Mouse (Mus musculus) MEL (cell line): ENCODE results near the gene Vps9d1. TPM values are rescaled to one million over a fixed set of nuclear protein-coding genes. Genes with fewer than 3 reads are reported as not detected.

Experiments
- DNase-seq: peaks from one replicate; pipeline ENCODE4 v3.0.0; 2011; ENCODE audit warnings: low read depth, low spot score
- H3K27ac ChIP-seq: 2 replicates; pipeline ENCODE4 v1.5.1; 2012; ENCODE audit warnings: low read depth, mild to moderate bottlenecking, control low read depth, low read length, moderate library complexity; ENCODE audit not compliant: control insufficient read depth
- H3K27me3 ChIP-seq, 2 experiments: fragments of 150-350 bp in 1 of 2; sonication (generic) in 1 of 2; 2 replicates each; pipeline ENCODE4 v1.6.1; 2012; ENCODE audit warnings: low read length in 2 of 2, mild to moderate bottlenecking in 2 of 2, improper control_type of control experiment in 1 of 2, moderate library complexity in 1 of 2; ENCODE audit not compliant: insufficient read depth in 2 of 2, control insufficient read depth in 1 of 2
- H3K36me3 ChIP-seq, 2 experiments: 2 replicates each; pipeline ENCODE4 v1.6.1; 2012 to 2014; ENCODE audit warnings: low read length in 2 of 2, improper control_type of control experiment in 1 of 2, inconsistent platforms in 1 of 2, mild to moderate bottlenecking in 1 of 2; ENCODE audit not compliant: insufficient read depth in 2 of 2, control insufficient read depth in 1 of 2
- H3K4me1 ChIP-seq, 2 experiments: fragments of 150-350 bp in 1 of 2; sonication (generic) in 1 of 2; 2 replicates each; pipeline ENCODE4 v1.6.1; 2012; ENCODE audit warnings: low read length in 2 of 2, improper control_type of control experiment in 1 of 2, mild to moderate bottlenecking in 1 of 2; ENCODE audit not compliant: insufficient read depth in 2 of 2, control insufficient read depth in 1 of 2
- H3K4me3 ChIP-seq, 2 experiments: fragments of 150-350 bp in 1 of 2; sonication (generic) in 1 of 2; 2 replicates each; pipeline ENCODE4 v1.5.1; 2012; ENCODE audit warnings: low read depth in 2 of 2, low read length in 2 of 2, mild to moderate bottlenecking in 2 of 2, moderate library complexity in 2 of 2, control low read depth in 1 of 2, improper control_type of control experiment in 1 of 2; ENCODE audit not compliant: control insufficient read depth in 1 of 2, insufficient read depth in 1 of 2
- H3K79me2 ChIP-seq: 2 replicates; pipeline ENCODE4 v1.6.1; 2012; ENCODE audit warnings: mild to moderate bottlenecking, low read length, moderate library complexity; ENCODE audit not compliant: control insufficient read depth, poor library complexity, insufficient read depth
- H3K9ac ChIP-seq: 2 replicates; pipeline ENCODE4 v1.6.1; 2012; ENCODE audit warnings: low read depth, mild to moderate bottlenecking, control low read depth, low read length, moderate library complexity; ENCODE audit not compliant: control insufficient read depth, poor library complexity, severe bottlenecking
- H3K9me3 ChIP-seq: fragments of 150-350 bp; sonication (generic); replicated peaks from 2 replicates; pipeline ENCODE4 v1.6.1; 2012; ENCODE audit warnings: mild to moderate bottlenecking, low read length, improper control_type of control experiment, moderate library complexity; ENCODE audit not compliant: insufficient read depth
- CHD1 ChIP-seq: IDR thresholded peaks from 2 replicates; pipeline ENCODE4 v1.6.1; 2012; ENCODE audit warnings: low read depth, mild to moderate bottlenecking, inconsistent platforms, low read length, improper control_type of control experiment
- CHD2 ChIP-seq: IDR thresholded peaks from 2 replicates; pipeline ENCODE4 v1.6.1; 2011; ENCODE audit warnings: low read length, improper control_type of control experiment
- CTCF ChIP-seq, 3 experiments: IDR thresholded peaks in 2 of 3; conservative IDR thresholded peaks in 1 of 3; 2 replicates each; pipeline ENCODE4 v1.5.1; 2011 to 2012; ENCODE audit warnings: low read length in 3 of 3, low read depth in 2 of 3, mild to moderate bottlenecking in 2 of 3, improper control_type of control experiment in 1 of 3, inconsistent platforms in 1 of 3, mixed read lengths in 1 of 3, moderate library complexity in 1 of 3; ENCODE audit not compliant: control insufficient read depth in 1 of 3, insufficient read depth in 1 of 3, poor library complexity in 1 of 3, severe bottlenecking in 1 of 3
- E2F4 ChIP-seq: IDR thresholded peaks from 2 replicates; pipeline ENCODE4 v1.6.1; 2011; ENCODE audit warnings: low read depth, low read length, improper control_type of control experiment, borderline replicate concordance
- ETS1 ChIP-seq: IDR thresholded peaks from 2 replicates; pipeline ENCODE4 v1.6.1; 2012; ENCODE audit warnings: low read depth, mild to moderate bottlenecking, inconsistent platforms, low read length, improper control_type of control experiment, moderate library complexity
- GABPA ChIP-seq: IDR thresholded peaks from 2 replicates; pipeline ENCODE4 v1.6.1; 2012; ENCODE audit warnings: low read depth, mild to moderate bottlenecking, inconsistent platforms, low read length, improper control_type of control experiment, moderate library complexity
- HCFC1 ChIP-seq: IDR thresholded peaks from 2 replicates; pipeline ENCODE4 v1.6.1; 2012; ENCODE audit warnings: low read depth, mild to moderate bottlenecking, inconsistent platforms, low read length, improper control_type of control experiment, moderate library complexity
- JUND ChIP-seq: IDR thresholded peaks from 2 replicates; pipeline ENCODE4 v1.6.1; 2011; ENCODE audit warnings: low read depth, mild to moderate bottlenecking, improper control_type of control experiment, low read length
- KAT2A ChIP-seq: conservative IDR thresholded peaks from 2 replicates; pipeline ENCODE4 v1.6.1; 2012; ENCODE audit warnings: low read depth, low read length, improper control_type of control experiment, inconsistent platforms
- MXI1 ChIP-seq: IDR thresholded peaks from 2 replicates; pipeline ENCODE4 v1.6.1; 2011; ENCODE audit warnings: mild to moderate bottlenecking, low read depth, low read length, improper control_type of control experiment
- MYB ChIP-seq: IDR thresholded peaks from 2 replicates; pipeline ENCODE4 v1.6.1; 2011; ENCODE audit warnings: mild to moderate bottlenecking, low read depth, low read length, improper control_type of control experiment
- MYC ChIP-seq: IDR thresholded peaks from 2 replicates; pipeline ENCODE4 v1.6.1; 2011; ENCODE audit warnings: low read depth, mild to moderate bottlenecking, low read length, improper control_type of control experiment, moderate library complexity
- NELFE ChIP-seq: IDR thresholded peaks from 2 replicates; pipeline ENCODE4 v1.6.1; 2011; ENCODE audit warnings: low read depth, low read length, improper control_type of control experiment
- POLR2A ChIP-seq, 2 experiments: IDR thresholded peaks; 2 replicates each; pipeline ENCODE4 v1.6.1; 2011 to 2012; ENCODE audit warnings: low read length in 2 of 2, mild to moderate bottlenecking in 2 of 2, control low read depth in 1 of 2, improper control_type of control experiment in 1 of 2, low read depth in 1 of 2, moderate library complexity in 1 of 2; ENCODE audit not compliant: control insufficient read depth in 1 of 2, insufficient read depth in 1 of 2, poor library complexity in 1 of 2
- POLR2AphosphoS5 ChIP-seq: IDR thresholded peaks from 2 replicates; pipeline ENCODE4 v1.6.1; 2012; ENCODE audit warnings: low read depth, borderline replicate concordance, mild to moderate bottlenecking, inconsistent platforms, low read length, moderate library complexity, mixed read lengths
- TCF12 ChIP-seq: IDR thresholded peaks from 2 replicates; pipeline ENCODE4 v1.6.1; 2014; ENCODE audit warnings: low read depth, mild to moderate bottlenecking, inconsistent platforms, low read length, improper control_type of control experiment, moderate library complexity
- ZMIZ1 ChIP-seq: IDR thresholded peaks from 2 replicates; pipeline ENCODE4 v1.6.1; 2012; ENCODE audit warnings: low read depth, mild to moderate bottlenecking, inconsistent platforms, low read length, improper control_type of control experiment, moderate library complexity
- ZNF384 ChIP-seq: IDR thresholded peaks from 2 replicates; pipeline ENCODE4 v1.6.1; 2012; ENCODE audit warnings: low read depth, mild to moderate bottlenecking, inconsistent platforms, low read length, improper control_type of control experiment
- polyA plus RNA-seq, 2 experiments: library from polyadenylated mRNA; stranded (reverse) in 1 of 2; unstranded in 1 of 2; fragments of >175 nt in 1 of 2; fragments of >200 nt in 1 of 2; gene quantifications; 2 replicates each; pipeline versions ENCODE4 v1.2.1 to v1.2.4; 2012; ENCODE audit warnings: low replicate concordance in 2 of 2, low read depth in 1 of 2; ENCODE audit not compliant: insufficient read length in 2 of 2, insufficient read depth in 1 of 2, missing spikeins in 1 of 2
- total RNA-seq: library from RNA; depleted of rRNA; stranded (reverse); fragments of 300-350 nt; gene quantifications from 2 replicates; pipeline ENCODE4 v1.2.3, GENCODE M21; 2012

Gene Vps9d1
- total and polyA plus RNA-seq, 3 experiments, result 4.4 to 12.2 TPM; not detected in 1

DNA sequence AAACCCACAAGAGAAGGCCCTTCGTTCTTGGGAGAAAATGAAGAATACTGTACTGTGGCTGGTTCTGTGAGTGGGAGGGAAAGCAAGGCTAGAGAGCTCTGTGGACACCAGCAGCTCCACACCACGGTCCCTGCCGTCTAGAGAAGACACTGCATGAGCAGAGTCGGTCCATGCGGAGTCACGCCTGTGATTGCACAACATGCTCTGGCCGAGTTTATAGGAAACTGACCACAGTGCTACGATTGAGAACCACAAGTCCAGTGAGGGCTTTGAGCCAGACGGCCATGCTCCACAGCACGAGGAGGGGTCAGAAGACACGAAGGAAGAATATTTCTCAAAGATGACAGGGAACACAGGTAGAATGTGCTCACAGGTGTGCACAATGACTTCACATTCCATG, 44.2 kb upstream of the Vps9d1 start:
- Histone ChIP-seq H3K36me3 (peaks cover 0 to 2% of the 10 kb centered on the region in 2 experiments; a peak in 1 of 4 replicates), H3K9ac (no peak overlapping the region), H3K79me2 (no peaks in the 10 kb centered on the region), H3K27me3 (no peaks in the 10 kb centered on the region), H3K4me3 (no peak overlapping the region), H3K9me3 (no peaks in the 10 kb centered on the region), H3K27ac (no peak overlapping the region), H3K4me1 (no peaks in the 10 kb centered on the region)
- DNase-seq, result no peak
- TF ChIP-seq POLR2A (IDR thresholded peaks at IDR 0.05; ENCODE audit: control insufficient read depth in 1 of 2, insufficient read depth in 1 of 2, low read depth in 1 of 2, low read length in 2 of 2, poor library complexity in 1 of 2), result no peak
- no peak for TF ChIP-seq CHD2
- no peak for TF ChIP-seq MXI1
- no peak for TF ChIP-seq POLR2AphosphoS5
- no peak for TF ChIP-seq MYC
- TF ChIP-seq ETS1, result no peak
- TF ChIP-seq JUND, result no peak
- no peak for TF ChIP-seq NELFE
- no peak for TF ChIP-seq CHD1
- TF ChIP-seq TCF12, result no peak
- no peak for TF ChIP-seq MYB
- TF ChIP-seq HCFC1, result no peak

DNA sequence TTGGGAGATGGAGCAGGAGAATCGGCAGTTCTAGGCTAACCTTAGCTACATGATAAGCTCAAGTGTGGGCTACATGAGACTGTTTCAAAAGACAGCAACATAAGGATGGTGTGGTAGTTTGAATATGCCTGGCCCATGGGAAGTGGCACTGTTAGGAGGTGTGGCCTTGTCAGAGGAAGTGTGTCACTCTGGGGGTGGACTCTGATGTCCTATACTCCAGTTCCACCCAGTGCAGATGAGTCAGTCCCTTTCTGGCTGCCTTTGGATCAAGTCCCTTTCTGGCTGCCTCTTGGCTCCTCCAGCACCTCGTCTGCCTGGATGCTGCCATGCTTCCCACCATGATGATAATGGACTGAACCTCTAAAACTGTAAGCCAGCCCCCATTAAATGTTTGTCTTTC, 38.6 kb upstream of the Vps9d1 start:
- Histone ChIP-seq H3K4me3 (no peak overlapping the region), H3K27me3 (no peaks in the 10 kb centered on the region), H3K4me1 (no peaks in the 10 kb centered on the region), H3K9me3 (no peaks in the 10 kb centered on the region), H3K9ac (no peak overlapping the region), H3K27ac (no peak overlapping the region), H3K79me2 (no peaks in the 10 kb centered on the region), H3K36me3 (no peaks in the 10 kb centered on the region; a peak in 1 of 4 replicates)
- DNase-seq, result peak; percentile 49
- TF ChIP-seq POLR2A (IDR thresholded peaks at IDR 0.05; ENCODE audit: control insufficient read depth in 1 of 2, insufficient read depth in 1 of 2, low read depth in 1 of 2, low read length in 2 of 2, poor library complexity in 1 of 2) (no peak), E2F4 (no peak), KAT2A (no peak), CTCF (IDR thresholded peaks at IDR 0.05 in 2 of 3, conservative IDR thresholded peaks at IDR 0.05 in 1 of 3; ENCODE audit: control insufficient read depth in 1 of 3, insufficient read depth in 1 of 3, low read depth in 2 of 3, low read length in 3 of 3, poor library complexity in 1 of 3, severe bottlenecking in 1 of 3) (no peak), HCFC1 (no peak), ETS1 (no peak), GABPA (no peak), ZNF384 (no peak), ZMIZ1 (no peak), MYB (no peak)
